Mouse (Mus musculus) limb, embryonic 10.5 days (tissue): ENCODE data around the gene Sema4c. TPM values are rescaled to one million over a fixed set of nuclear protein-coding genes. Genes with fewer than 3 reads are reported as not detected.

Source experiments
- DNase-seq: peaks from one replicate; pipeline ENCODE4 v3.0.0-alpha.2; 2017; ENCODE audit warnings: low spot score
- H3K27ac ChIP-seq: fragments of 300-500 bp; sonication (generic); 2 replicates; pipeline ENCODE4 v1.5.1; 2016; ENCODE audit warnings: mild to moderate bottlenecking
- H3K27me3 ChIP-seq: fragments of 300-500 bp; sonication (generic); 2 replicates; pipeline ENCODE4 v1.6.1; 2016; ENCODE audit warnings: low read depth, mild to moderate bottlenecking; ENCODE audit not compliant: poor library complexity, severe bottlenecking
- H3K36me3 ChIP-seq: fragments of 300-500 bp; sonication (generic); 2 replicates; pipeline ENCODE4 v1.6.1; 2016; ENCODE audit warnings: mild to moderate bottlenecking, moderate library complexity
- H3K4me1 ChIP-seq: fragments of 300-500 bp; sonication (generic); 2 replicates; pipeline ENCODE4 v1.6.1; 2016
- H3K4me3 ChIP-seq: fragments of 300-500 bp; sonication (generic); 2 replicates; pipeline ENCODE4 v1.5.1; 2016; ENCODE audit warnings: mild to moderate bottlenecking, moderate library complexity
- H3K9me3 ChIP-seq: fragments of 300-500 bp; sonication (generic); replicated peaks from 2 replicates; pipeline ENCODE4 v1.6.1; 2016; ENCODE audit warnings: mild to moderate bottlenecking
- WGBS: fragments of 180-500 bp; shearing (Covaris S2); methylation state at CpG from one replicate; pipeline ENCODE4 v1.1.7; 2016; 5-methylcytosine and 5-hydroxymethylcytosine counted together
- polyA plus RNA-seq: library from polyadenylated mRNA; unstranded; fragments of >200 nt; fragmentation: Nextera tagmentation; extraction: Ambion mirVana; gene quantifications from 2 replicates; pipeline ENCODE4 v1.2.1, GENCODE M21; 2016

Sema4c gene
- polyA plus RNA-seq, 1 experiment from 2014 or later = 34.2 TPM

- no peak overlapping the region for H3K4me3 ChIP-seq
- no peaks in the 10 kb centered on the region for H3K9me3 ChIP-seq
- peaks cover 39% of the 10 kb centered on the region for H3K36me3 ChIP-seq
- no peak overlapping the region for H3K27ac ChIP-seq
- H3K4me1 ChIP-seq = 0 out of 2 replicates have a peak, but pooled peaks cover 10% of the 10 kb centered on the region
- H3K27me3 ChIP-seq = no peaks in the 10 kb centered on the region
- 85% methylated on average over 11 of the region's 11 CpGs for WGBS
- no peak for DNase-seq
Observed at GRCm38 (mm10) chr1:36535477-36536396, 22.4 kb downstream of the Sema4c start.

- Histone ChIP-seq H3K27ac (no peak overlapping the region), H3K4me3 (no peak overlapping the region), H3K36me3 (peaks cover 32% of the 10 kb centered on the region), H3K27me3 (no peaks in the 10 kb centered on the region), H3K9me3 (no peaks in the 10 kb centered on the region), H3K4me1 (0 out of 2 replicates have a peak, but pooled peaks cover 9% of the 10 kb centered on the region)
- DNase-seq = no peak
- WGBS = 73% methylated on average over 6 of the region's 6 CpGs
Observed at GRCm38 (mm10) chr1:36534595-36535058, 23.5 kb downstream of the Sema4c start.

GRCm38 (mm10) chr1:36533546-36533945 is 24.6 kb downstream of the Sema4c start:
- WGBS = 84% methylated on average over 6 of the region's 6 CpGs
- no peak for DNase-seq
- no peaks in the 10 kb centered on the region for H3K27me3 ChIP-seq
- H3K27ac ChIP-seq = no peak overlapping the region; the same call in 1 of the 2 replicates
- no peak overlapping the region for H3K4me3 ChIP-seq
- H3K36me3 ChIP-seq = peaks cover 23% of the 10 kb centered on the region
- H3K4me1 ChIP-seq = 0 out of 2 replicates have a peak, but pooled peaks cover 3% of the 10 kb centered on the region
- no peaks in the 10 kb centered on the region for H3K9me3 ChIP-seq

- WGBS = 92% methylated on average over 12 of the region's 12 CpGs
- Histone ChIP-seq H3K4me3 (no peak overlapping the region), H3K4me1 (0 out of 2 replicates have a peak, but pooled peaks cover 3% of the 10 kb centered on the region), H3K36me3 (peaks cover 33% of the 10 kb centered on the region), H3K27ac (no peak overlapping the region), H3K27me3 (no peaks in the 10 kb centered on the region), H3K9me3 (no peaks in the 10 kb centered on the region)
- no peak for DNase-seq
Observed at GRCm38 (mm10) chr1:36531461-36531860, 26.7 kb downstream of the Sema4c start.

GRCm38 (mm10) chr1:36530962-36531361 is 27.2 kb downstream of the Sema4c start:
- H3K4me3 ChIP-seq = no peak overlapping the region
- H3K27me3 ChIP-seq = no peaks in the 10 kb centered on the region
- H3K4me1 ChIP-seq = no peaks in the 10 kb centered on the region
- DNase-seq = no peak
- peaks cover 37% of the 10 kb centered on the region for H3K36me3 ChIP-seq
- H3K9me3 ChIP-seq = no peaks in the 10 kb centered on the region
- H3K27ac ChIP-seq = no peak overlapping the region
- WGBS = 96% methylated on average over 7 of the region's 7 CpGs

GRCm38 (mm10) chr1:36530485-36530884 is 27.7 kb downstream of the Sema4c start:
- H3K27ac ChIP-seq = no peak overlapping the region
- no peaks in the 10 kb centered on the region for H3K27me3 ChIP-seq
- H3K9me3 ChIP-seq = no peaks in the 10 kb centered on the region
- WGBS = 82% methylated on average over 8 of the region's 8 CpGs
- H3K4me1 ChIP-seq = no peaks in the 10 kb centered on the region
- H3K36me3 ChIP-seq = peaks cover 42% of the 10 kb centered on the region
- H3K4me3 ChIP-seq = no peak overlapping the region
- no peak for DNase-seq

- no peak overlapping the region for H3K27ac ChIP-seq
- H3K4me1 ChIP-seq = no peaks in the 10 kb centered on the region
- H3K36me3 ChIP-seq = peaks cover 48% of the 10 kb centered on the region
- H3K4me3 ChIP-seq = no peak overlapping the region
- DNase-seq = no peak
- H3K27me3 ChIP-seq = no peaks in the 10 kb centered on the region
- H3K9me3 ChIP-seq = no peaks in the 10 kb centered on the region
- WGBS = 93% methylated on average over 4 of the region's 4 CpGs
Observed at GRCm38 (mm10) chr1:36529875-36530274, 28.3 kb downstream of the Sema4c start.

- DNase-seq = no peak
- 93% methylated on average over 4 of the region's 4 CpGs for WGBS
- Histone ChIP-seq H3K4me3 (no peak overlapping the region), H3K27me3 (no peaks in the 10 kb centered on the region), H3K9me3 (no peaks in the 10 kb centered on the region), H3K4me1 (no peaks in the 10 kb centered on the region), H3K27ac (no peak overlapping the region), H3K36me3 (peaks cover 54% of the 10 kb centered on the region)
Observed at GRCm38 (mm10) chr1:36529274-36529673, 28.9 kb downstream of the Sema4c start.

- no peak for DNase-seq
Observed at GRCm38 (mm10) chr1:36528351-36528750, 29.8 kb downstream of the Sema4c start.

GRCm38 (mm10) chr1:36526903-36527302 is 31.2 kb downstream of the Sema4c start:
- Histone ChIP-seq H3K27ac (no peak overlapping the region), H3K9me3 (no peaks in the 10 kb centered on the region), H3K4me1 (no peaks in the 10 kb centered on the region), H3K36me3 (peaks cover 77% of the 10 kb centered on the region), H3K27me3 (no peaks in the 10 kb centered on the region), H3K4me3 (no peak overlapping the region)
- no peak for DNase-seq
- 92% methylated on average over 10 of the region's 10 CpGs for WGBS

More at GRCm38 (mm10) chr1:36528351-36528750, 29.8 kb downstream of the Sema4c start:
- Histone ChIP-seq H3K4me3 (no peak overlapping the region), H3K27ac (no peak overlapping the region), H3K27me3 (no peaks in the 10 kb centered on the region), H3K36me3 (peaks cover 63% of the 10 kb centered on the region), H3K4me1 (no peaks in the 10 kb centered on the region), H3K9me3 (no peaks in the 10 kb centered on the region)
- 77% methylated on average over 1 of the region's 1 CpGs for WGBS

- Histone ChIP-seq H3K4me3 (no peak overlapping the region), H3K36me3 (peaks cover 78% of the 10 kb centered on the region), H3K4me1 (no peaks in the 10 kb centered on the region), H3K27ac (no peak overlapping the region), H3K27me3 (no peaks in the 10 kb centered on the region), H3K9me3 (no peaks in the 10 kb centered on the region)
- DNase-seq = no peak
- WGBS = 91% methylated on average over 12 of the region's 12 CpGs
Observed at GRCm38 (mm10) chr1:36525774-36526173, 32.4 kb downstream of the Sema4c start.

- Histone ChIP-seq H3K4me1 (no peaks in the 10 kb centered on the region), H3K27me3 (no peaks in the 10 kb centered on the region), H3K36me3 (peaks cover 89% of the 10 kb centered on the region), H3K4me3 (no peak overlapping the region), H3K27ac (no peak overlapping the region), H3K9me3 (no peaks in the 10 kb centered on the region)
- no peak for DNase-seq
- WGBS = 97% methylated on average over 5 of the region's 5 CpGs
Observed at GRCm38 (mm10) chr1:36524058-36524457, 34.1 kb downstream of the Sema4c start.

GRCm38 (mm10) chr1:36523332-36524013 is 34.7 kb downstream of the Sema4c start:
- Histone ChIP-seq H3K9me3 (no peaks in the 10 kb centered on the region), H3K4me3 (no peak overlapping the region), H3K4me1 (no peaks in the 10 kb centered on the region), H3K27ac (no peak overlapping the region), H3K36me3 (peaks cover 92% of the 10 kb centered on the region), H3K27me3 (no peaks in the 10 kb centered on the region)
- WGBS = 88% methylated on average over 9 of the region's 9 CpGs
- no peak for DNase-seq
